Mouse (Mus musculus) CH12.LX (cell line): Measurements from ENCODE around the gene Pck1.

Source experiments
- CTCF ChIP-seq, 2 experiments: IDR thresholded peaks in 1 of 2; conservative IDR thresholded peaks in 1 of 2; 2 replicates each; pipeline ENCODE4 v1.5.1; 2011 to 2012; ENCODE audit warnings: low read depth in 2 of 2, low read length in 2 of 2, improper control_type of control experiment in 1 of 2, inconsistent platforms in 1 of 2, mild to moderate bottlenecking in 1 of 2, moderate library complexity in 1 of 2
- HCFC1 ChIP-seq: IDR thresholded peaks from 2 replicates; pipeline ENCODE4 v1.6.1; 2012; ENCODE audit warnings: low read depth, mild to moderate bottlenecking, inconsistent platforms, low read length, improper control_type of control experiment
- NRF1 ChIP-seq: IDR thresholded peaks from 2 replicates; pipeline ENCODE4 v1.6.1; 2014; ENCODE audit warnings: low read depth, mild to moderate bottlenecking, inconsistent platforms, low read length, improper control_type of control experiment, moderate library complexity
- TCF12 ChIP-seq: IDR thresholded peaks from 2 replicates; pipeline ENCODE4 v1.6.1; 2014; ENCODE audit warnings: low read depth, mild to moderate bottlenecking, inconsistent platforms, low read length, improper control_type of control experiment
- USF1 ChIP-seq: IDR thresholded peaks from 2 replicates; pipeline ENCODE4 v1.6.1; 2014; ENCODE audit warnings: low read depth, mild to moderate bottlenecking, inconsistent platforms, low read length, improper control_type of control experiment

DNA sequence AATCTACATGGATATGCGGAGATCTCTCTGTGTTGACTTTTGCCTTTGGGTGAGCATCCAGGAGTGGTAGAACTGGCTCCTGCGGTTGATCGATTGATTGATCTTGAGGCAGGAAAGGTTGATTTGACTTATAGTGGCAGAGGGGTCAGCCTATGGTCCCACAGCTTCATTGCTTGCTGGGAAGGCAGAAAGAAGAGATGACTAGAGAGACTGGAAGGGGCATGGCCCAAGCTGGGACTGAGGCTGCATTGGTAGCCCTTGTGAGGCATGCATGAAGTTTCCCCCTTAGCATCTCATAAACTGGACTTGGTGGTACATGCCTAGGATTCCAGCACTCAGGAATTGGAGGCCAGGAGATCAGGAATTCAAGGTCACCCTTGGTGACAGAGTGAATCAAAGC lies 54.2 kb downstream of the Pck1 start:
- TF ChIP-seq CTCF (conservative IDR thresholded peaks at IDR 0.05 in 1 of 2, IDR thresholded peaks at IDR 0.05 in 1 of 2; ENCODE audit: low read depth in 2 of 2, low read length in 2 of 2), result no peak
- no peak for TF ChIP-seq TCF12
- TF ChIP-seq USF1, result no peak
- TF ChIP-seq HCFC1, result no peak
- TF ChIP-seq NRF1, result no peak
